Mouse (Mus musculus): Measurements from ENCODE around the gene Sycp2l.

Gene Sycp2l

DNA sequence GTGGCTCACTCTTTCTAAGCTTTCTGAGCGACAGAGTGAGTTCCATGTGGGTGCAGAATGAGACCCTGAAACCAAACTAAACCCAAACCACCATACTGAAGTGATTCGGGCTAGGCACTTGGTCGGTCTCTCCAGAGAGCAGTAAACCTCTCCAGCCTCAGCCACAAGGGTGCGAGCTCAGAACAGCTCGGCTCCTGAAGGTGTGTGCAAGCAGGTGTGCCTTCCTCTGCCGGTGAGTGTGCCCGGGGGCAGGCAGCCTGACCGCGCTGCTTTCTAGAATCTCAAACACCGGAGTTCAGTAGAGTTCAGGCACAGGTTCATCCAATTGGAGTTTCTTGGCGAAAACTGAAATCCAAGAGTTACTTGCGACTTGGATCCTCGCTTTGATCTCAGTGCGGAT, at the start of gene Sycp2l:
Gene Sycp2l, plus strand, starts transcription at position 368 of the 400 bp plus-strand sequence.
- in situ Hi-C loops (cut with MboI, MseI) = loop anchor here in 1 of 2 experiments (10.0 kb wide), 1 partner anchor 209 kb away; no protein-coding TSS in a partner anchor

- in situ Hi-C loops (cut with MboI, MseI) = loop anchor here in 1 of 2 experiments (10.0 kb wide), 1 partner anchor 663 kb away; no protein-coding TSS in a partner anchor
These were observed 46.5 kb upstream of the Sycp2l start for GRCm38 (mm10) chr13:41067618-41068017.

- in situ Hi-C loops (cut with MboI, MseI) = loop anchor here in 1 of 2 experiments (5.0 kb wide), 1 partner anchor 39 kb away; no protein-coding TSS in a partner anchor
These were observed 42.5 kb upstream of the Sycp2l start for GRCm38 (mm10) chr13:41071617-41072016.

- in situ Hi-C loops (cut with MboI, MseI) = loop anchor here in 1 of 2 experiments (5.0 kb wide), 1 partner anchor 42 kb away; no protein-coding TSS in a partner anchor
These were observed 40.3 kb upstream of the Sycp2l start for GRCm38 (mm10) chr13:41073819-41074218.

- in situ Hi-C loops (cut with MboI, MseI) = no loop called here
These were observed 36.2 kb upstream of the Sycp2l start for GRCm38 (mm10) chr13:41077921-41078320.

GRCm38 (mm10) chr13:41078690-41079420, 35.3 kb upstream of the Sycp2l start:
- in situ Hi-C loops (cut with MboI, MseI) = no loop called here

DNA sequence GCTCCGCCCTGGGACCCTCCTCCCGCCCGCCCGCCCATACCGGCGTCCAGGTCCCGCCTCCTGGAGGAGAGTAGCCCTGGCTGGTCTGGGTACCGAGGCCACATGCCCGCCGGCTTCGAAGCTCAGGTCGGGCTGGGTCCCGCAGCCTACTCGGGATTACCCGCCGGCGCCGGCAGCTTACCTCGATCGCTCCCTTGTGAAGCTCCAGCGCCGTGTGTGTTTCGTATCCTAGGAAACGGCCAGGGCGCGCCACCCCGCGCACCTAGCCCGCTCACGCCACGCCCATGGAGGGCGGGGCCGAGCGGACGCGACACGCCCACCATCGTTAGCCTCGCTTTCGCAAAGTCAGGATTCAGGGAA, 34.7 kb upstream of the Sycp2l start, which contains the start of gene Mak:
Gene Mak, minus strand, starts transcription at position 286 of the 360 bp plus-strand sequence.
- in situ Hi-C loops (cut with MboI, MseI) = no loop called here

- in situ Hi-C loops (cut with MboI, MseI) = no loop called here
These were observed 34.2 kb upstream of the Sycp2l start for GRCm38 (mm10) chr13:41079859-41080258.

DNA sequence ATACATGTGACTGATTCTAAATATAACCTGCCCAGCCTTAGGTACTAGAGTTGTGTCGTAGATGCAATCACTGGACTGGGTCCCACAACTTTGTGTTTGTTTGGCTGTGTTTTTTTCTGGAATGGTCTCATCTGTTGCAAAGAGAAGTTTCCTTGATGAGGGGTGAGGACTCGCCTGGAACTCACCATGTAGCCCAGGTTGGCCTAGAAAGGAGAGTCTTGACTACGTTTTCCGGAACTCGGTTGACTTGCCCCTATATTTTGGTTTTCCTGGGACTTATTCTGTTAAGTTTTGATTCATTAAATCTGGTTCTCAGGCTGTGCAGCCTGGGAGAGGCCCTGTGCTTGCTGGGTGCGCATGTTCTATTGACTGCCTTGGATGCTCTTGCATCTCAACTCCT, 33.4 kb upstream of the Sycp2l start:
- in situ Hi-C loops (cut with MboI, MseI) = no loop called here

GRCm38 (mm10) chr13:41084521-41084920, 29.6 kb upstream of the Sycp2l start:
- in situ Hi-C loops (cut with MboI, MseI) = no loop called here

DNA sequence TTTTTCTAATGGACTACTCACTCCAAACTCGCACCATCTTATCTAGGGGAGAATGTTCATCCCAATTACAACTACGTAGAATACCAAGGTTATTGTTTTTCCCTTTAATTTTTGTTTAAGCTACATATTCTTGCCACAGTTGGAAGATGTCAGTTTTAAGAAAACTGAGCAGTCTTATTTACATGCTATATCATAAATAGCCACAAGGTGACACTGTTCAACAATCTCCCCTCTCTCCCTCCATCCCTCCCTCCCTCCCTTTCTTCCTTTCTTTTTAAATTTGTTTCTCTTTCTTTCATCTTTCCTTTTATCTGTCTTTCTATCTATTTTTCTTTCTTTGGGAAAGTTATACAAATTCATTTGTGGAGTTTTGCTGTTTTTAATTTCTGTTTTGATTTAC, 29.0 kb upstream of the Sycp2l start:
- in situ Hi-C loops (cut with MboI, MseI) = loop anchor here (5.0 kb wide), 1 partner anchor 152 kb away; no protein-coding TSS in a partner anchor

DNA sequence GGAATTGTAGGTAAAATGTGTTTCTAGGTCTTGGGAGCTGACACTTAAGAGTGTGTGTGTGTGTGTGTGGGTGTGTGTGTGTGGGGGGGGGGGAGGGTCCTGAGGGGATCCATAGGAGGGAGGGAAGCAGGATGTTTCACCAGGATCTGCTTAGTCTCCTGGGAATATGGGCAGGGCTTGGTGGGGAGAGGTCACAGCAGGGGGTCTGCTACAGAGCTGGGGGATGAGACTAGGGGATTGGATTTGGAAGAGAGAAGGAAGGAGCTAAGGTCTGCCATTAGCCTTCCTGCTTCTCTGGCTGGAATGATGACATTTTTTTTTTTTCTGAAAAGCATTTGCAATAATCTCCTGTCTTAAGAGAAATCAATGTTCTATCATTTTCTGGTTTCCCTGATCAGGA, 25.4 kb upstream of the Sycp2l start:
- in situ Hi-C loops (cut with MboI, MseI) = loop anchor here (5.0 kb wide), 1 partner anchor 149 kb away; no protein-coding TSS in a partner anchor

GRCm38 (mm10) chr13:41091271-41091670, 22.8 kb upstream of the Sycp2l start:
- in situ Hi-C loops (cut with MboI, MseI) = no loop called here

GRCm38 (mm10) chr13:41094160-41094559, 19.9 kb upstream of the Sycp2l start:
- in situ Hi-C loops (cut with MboI, MseI) = no loop called here

- in situ Hi-C loops (cut with MboI, MseI) = no loop called here
These were observed 16.6 kb upstream of the Sycp2l start for GRCm38 (mm10) chr13:41097324-41098058.

- in situ Hi-C loops (cut with MboI, MseI) = no loop called here
These were observed 15.8 kb upstream of the Sycp2l start for GRCm38 (mm10) chr13:41098325-41098724.

- in situ Hi-C loops (cut with MboI, MseI) = no loop called here
These were observed 14.1 kb upstream of the Sycp2l start for GRCm38 (mm10) chr13:41100031-41100430.

- in situ Hi-C loops (cut with MboI, MseI) = no loop called here
These were observed 10.1 kb upstream of the Sycp2l start for GRCm38 (mm10) chr13:41103841-41104525.

DNA sequence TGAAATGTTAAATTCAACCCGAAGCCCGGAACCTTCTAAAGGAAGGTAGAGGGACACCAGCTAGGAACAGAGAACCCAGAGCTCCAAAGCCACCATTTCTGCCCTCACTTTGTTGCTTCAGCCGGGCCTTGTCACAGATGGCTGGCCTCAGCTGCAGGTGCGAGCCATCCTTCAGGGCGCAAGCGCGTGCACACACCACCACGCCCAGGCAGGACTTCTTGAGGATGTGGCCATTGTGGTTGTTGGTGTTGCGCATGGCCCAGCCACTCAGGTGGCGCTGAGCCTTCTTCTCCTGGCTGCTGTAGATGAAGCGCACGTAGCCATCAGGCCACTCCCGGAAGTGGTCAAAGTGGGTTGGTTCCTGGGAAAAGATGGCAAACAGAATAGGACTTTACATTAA, 8.6 kb upstream of the Sycp2l start:
- in situ Hi-C loops (cut with MboI, MseI) = no loop called here

- in situ Hi-C loops (cut with MboI, MseI) = loop anchor here in 1 of 2 experiments (10.0 kb wide), 1 partner anchor 206 kb away; no protein-coding TSS in a partner anchor
These were observed 3.2 kb upstream of the Sycp2l start, which contains the start of gene Gcm2 for GRCm38 (mm10) chr13:41110935-41111334. TSS of gene Gcm2 (minus strand) at chr13:41111035.

GRCm38 (mm10) chr13:41119152-41119945, 5.2 kb downstream of the Sycp2l start:
- in situ Hi-C loops (cut with MboI, MseI) = loop anchor here in 1 of 2 experiments (10.0 kb wide), 1 partner anchor 215 kb away; no protein-coding TSS in a partner anchor

Measured in T-helper 17 cell (primary cell).